Mouse (Mus musculus) olfactory bulb, adult 2 months (tissue): Measurements from ENCODE around the gene Gm4869.

ENCODE experiments used
- CTCF ChIP-seq: fragments of 200-500 bp; IDR thresholded peaks from 2 replicates; pipeline ENCODE4 v1.5.1; 2012; ENCODE audit warnings: low read depth, mild to moderate bottlenecking, low read length, moderate library complexity; ENCODE audit not compliant: insufficient read depth
- POLR2A ChIP-seq: fragments of 200-500 bp; IDR thresholded peaks from 2 replicates; pipeline ENCODE4 v1.6.1; 2012; ENCODE audit warnings: mild to moderate bottlenecking, low read depth, low read length, moderate library complexity; ENCODE audit not compliant: insufficient read depth

DNA sequence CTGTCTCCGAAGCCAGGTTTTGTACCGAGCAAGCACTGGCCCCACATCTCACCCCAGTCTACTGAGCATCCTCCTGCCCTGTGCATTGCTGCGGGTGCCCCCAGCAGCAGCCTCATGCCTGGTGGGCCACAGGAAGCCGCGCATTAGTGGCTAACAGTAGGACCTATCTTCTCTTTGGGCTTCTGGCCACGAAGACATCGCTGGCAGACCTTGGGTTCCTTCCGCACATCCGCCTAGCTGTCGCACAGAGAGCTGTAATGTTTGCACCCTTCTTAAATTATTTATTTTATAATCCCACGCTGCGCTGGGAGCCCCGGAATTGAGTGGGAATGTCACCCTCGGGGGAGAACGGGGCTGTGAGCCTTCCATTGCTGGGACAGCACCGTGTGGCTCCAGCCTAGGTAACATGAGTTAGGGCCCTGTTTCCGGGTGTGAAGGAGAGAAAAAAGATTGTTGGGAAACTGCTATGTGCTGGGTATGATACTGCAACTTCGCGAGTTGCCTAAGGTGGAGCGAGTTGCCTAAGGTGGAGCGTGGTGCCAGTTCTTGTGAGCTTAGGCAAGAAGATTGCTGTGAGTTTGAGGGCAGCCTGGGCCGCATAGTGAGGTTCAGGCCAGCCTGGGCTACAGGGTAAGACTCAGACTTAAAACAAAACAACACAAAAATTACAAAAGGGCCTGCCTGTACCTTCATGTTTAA is 60.8 kb downstream of the Gm4869 start:
- no peak for TF ChIP-seq CTCF
- no peak for TF ChIP-seq POLR2A
